Mouse (Mus musculus): ENCODE measurements around the gene Arid1b.
A peak's percentile ranks its signal among the peaks of the same experiment; 100 is the strongest.

Arid1b gene

DNA sequence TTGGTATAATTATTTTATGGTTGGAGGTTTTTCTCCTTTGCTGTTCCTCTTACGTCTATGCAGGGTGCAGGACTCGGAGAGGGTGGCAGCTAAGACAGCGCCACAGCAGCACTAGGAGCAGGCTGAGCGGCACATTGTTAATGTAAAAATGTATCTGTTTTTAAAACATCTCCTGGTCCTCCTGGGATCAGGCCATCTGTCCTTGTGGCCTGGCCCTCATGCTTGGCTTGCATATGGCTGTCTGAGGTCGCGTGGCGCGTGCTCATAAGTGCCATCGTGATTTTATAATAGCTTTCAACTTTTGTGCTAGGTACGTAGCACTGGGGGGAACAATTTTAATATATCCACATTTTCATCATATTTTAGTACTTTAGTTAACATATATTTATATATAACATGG, 201.9 kb downstream of the Arid1b start:
- no peak for DNase-seq

DNA sequence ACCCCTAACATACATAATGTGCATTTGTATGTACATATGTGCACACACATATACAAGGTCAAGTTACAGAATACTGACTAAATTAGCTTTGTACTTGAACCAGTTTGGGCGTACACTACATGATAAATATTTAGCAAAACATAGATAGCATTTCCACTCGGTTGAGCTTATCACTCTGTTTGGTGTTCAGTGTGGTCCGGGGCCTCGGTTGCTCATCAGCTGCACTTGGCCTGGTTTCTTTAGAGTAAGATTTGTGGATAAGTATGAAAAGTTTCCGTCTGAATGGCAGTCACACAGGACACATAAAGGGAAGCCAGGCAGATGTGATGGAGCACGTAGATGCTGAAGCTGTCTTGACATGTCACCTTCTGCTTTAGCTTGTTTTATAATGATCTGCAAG, 202.4 kb downstream of the Arid1b start:
- DNase-seq, result peak in 1 of 2 experiments; percentile 1

DNA sequence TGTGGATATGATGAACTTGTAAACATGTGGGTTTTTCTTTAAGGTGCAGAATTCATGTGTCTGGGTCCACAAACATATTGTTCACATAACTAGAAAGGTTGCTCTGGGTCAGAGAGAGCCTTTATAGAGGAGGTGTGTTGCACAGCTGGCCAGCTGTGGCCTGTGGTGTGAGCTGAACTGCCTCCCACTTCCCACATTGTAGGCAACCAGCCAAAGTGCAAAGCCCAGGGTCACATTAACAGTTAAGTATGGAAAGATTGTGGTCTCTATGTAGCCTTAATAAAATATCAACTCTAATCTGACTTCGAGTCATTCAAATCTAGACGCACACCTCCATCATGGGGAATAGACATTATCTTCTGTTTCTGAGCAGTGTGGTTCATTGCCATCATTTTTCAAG, 203.0 kb downstream of the Arid1b start:
- DNase-seq, result peak in 1 of 2 experiments; percentile 27

DNA sequence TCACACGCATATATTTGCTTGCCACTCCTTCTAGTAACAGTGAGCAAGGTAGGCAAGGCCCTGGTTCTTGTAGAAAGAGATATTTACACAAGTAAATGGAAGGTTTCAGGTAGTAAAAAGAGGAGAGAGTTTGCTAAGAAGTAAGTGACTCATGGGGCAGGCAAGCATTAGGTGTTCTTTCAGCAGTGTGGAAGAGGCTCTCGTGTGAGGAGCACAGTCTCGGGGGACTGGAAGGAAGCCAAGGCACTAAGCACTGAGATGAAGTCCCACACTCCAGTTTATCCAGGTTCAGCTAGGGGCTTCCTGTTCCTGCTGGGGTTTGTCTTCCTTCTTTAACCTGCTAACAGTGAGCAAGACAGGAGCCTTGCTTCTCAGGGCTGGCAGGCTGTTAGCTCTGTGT, 203.6 kb downstream of the Arid1b start:
- peak in 1 of 2 experiments; percentile 20 for DNase-seq

DNA sequence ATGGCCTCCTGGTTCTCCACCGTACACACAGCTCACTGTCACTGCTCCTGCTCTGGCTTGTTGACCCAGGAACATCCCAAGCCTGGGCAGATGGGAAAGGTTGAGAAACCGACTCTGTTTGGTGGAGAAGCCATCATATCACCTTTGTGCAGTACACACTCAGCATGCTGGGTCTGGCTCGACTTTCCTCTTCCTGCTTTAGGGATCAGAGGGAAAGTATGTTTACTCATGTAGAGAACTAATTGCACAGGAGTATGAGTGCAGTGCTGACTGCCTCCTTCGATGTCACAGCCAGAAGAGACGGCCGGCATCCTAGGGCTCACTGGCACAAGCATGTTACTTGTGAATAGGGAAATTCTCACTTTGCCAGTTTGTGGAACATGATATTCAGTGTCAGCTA, 204.1 kb downstream of the Arid1b start:
- DNase-seq, result peak in 1 of 2 experiments; percentile 20

DNA sequence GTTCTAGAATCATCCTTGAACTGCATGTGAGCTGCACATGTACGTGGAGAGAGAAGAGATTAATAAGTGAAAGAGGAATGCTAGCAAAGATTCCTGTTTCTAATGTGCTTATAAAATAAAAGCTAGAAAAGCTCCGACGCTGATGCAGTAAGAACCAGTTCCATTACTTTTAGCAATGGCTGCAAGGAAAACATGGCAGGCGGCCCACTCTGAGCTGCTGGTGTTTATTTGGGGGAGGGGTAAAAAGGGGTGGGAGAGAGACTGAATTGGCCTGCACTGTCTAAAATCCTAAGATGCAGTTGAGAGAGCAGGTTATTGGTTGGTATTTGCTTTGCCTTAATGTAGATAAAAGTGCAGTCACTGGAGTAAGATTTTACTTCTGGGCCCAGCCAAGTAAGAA, 204.7 kb downstream of the Arid1b start:
- DNase-seq, result peak in 1 of 2 experiments; percentile 21

DNA sequence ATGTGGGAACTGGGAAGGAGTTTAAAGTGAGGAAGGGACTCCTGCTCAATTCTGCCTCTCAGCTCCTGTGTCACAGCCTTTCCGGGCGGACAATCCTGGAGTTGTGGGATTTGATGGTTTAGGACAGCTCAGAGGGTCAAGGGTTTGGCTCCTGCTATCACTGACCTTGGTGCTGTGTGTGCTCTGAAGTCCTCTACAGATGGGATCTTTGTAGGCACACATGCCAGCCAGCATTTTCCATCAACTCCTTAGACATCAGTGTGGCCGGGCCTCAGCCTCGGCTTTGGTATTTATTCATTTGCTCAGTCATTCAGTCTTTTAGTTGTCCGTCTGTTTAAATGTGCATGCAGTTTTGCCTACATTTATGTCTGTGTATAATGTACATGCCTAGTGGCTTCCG, 206.5 kb downstream of the Arid1b start:
- peak in 1 of 2 experiments; percentile 16 for DNase-seq

DNA sequence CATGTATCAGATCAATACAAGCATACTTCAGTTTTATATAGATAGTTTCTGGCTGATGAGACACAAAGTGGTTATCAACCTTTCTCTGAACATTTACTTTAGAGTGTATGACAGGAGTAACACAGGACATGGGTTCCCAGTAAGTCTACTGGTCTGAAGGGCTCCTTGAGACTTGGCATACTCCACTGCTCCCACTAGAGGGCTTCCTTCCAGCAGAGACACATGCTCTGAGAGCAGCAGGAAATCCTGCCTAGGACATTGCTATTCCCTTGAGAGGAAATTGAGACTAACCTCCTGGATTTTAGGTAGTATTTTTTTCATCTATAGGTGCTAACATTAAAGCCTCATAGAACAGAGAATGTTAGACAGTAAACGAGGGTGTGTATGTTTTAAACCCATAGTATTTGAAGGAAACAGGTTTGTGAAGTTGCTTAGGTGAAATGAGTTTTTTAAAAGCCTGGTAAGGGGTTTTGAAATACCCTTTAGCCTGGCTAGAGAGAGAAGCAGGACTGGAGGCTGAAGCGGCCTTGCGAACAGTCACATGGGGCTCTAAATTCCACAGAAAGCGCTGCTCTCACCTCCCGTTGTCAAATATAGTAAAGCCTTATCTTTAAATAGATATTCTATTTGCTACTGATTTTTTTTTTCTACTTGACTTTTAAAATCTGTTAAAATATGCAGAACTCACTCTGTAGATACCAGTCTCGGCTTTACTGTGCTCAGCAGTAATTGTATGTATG, 207.9 kb downstream of the Arid1b start:
- DNase-seq, result peak; percentile 68 to 77

DNA sequence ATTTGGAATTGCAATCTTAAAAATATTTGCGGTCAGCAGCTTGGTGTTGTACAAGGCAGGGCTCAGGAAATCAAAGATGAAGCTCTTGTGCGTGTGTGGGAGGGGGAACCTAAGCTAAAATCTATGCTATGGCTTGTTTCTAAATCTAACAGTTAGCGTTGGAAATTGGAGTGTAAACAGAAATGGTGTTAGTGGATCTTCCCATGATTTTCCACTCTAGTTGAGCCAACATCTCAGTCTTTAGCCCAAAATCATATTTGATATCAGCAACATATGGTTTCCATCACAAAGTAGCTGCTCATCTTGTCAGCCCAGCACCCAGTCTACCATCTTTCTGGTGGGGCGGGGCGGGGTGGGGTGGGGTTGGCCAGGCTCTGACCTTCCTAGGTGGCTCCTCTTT, 208.6 kb downstream of the Arid1b start:
- peak in 1 of 2 experiments; percentile 17 for DNase-seq

DNA sequence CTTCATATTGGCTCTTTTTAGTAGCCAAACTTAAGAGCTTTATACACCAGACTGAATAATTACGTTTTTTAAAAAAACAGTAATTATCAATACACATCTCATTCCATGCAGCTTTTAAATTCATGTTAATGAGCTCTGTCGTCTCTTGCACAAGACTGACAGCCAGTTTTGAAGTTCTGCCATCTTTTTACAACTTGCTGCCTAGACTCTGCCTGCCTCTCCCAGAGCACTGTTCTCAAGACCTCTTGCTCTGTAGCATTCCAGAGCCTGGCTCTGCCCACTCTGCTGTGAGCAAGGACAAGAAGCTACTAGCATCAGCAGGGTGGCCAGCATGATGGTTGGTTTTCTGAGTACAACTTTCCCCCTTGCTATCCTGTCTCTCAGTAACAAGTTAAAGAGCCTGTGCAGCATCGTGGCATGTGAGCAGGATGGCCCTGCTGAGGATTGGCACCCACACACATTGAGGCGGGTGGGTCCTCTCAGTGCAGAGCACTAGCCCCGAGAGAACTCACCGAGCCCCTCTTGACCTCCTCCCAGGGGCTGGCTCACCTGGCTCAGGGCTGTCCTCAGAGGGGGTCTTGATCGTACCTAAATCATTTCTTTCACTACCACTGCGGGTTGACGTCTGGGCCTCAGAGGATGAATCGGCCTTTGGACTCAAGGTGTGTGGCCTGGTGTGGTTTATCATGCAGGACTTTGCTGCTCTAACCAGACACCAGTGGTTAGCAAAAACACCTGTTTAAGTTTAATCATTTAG, 209.4 kb downstream of the Arid1b start:
- peak in 1 of 2 experiments; percentile 30 for DNase-seq

DNA sequence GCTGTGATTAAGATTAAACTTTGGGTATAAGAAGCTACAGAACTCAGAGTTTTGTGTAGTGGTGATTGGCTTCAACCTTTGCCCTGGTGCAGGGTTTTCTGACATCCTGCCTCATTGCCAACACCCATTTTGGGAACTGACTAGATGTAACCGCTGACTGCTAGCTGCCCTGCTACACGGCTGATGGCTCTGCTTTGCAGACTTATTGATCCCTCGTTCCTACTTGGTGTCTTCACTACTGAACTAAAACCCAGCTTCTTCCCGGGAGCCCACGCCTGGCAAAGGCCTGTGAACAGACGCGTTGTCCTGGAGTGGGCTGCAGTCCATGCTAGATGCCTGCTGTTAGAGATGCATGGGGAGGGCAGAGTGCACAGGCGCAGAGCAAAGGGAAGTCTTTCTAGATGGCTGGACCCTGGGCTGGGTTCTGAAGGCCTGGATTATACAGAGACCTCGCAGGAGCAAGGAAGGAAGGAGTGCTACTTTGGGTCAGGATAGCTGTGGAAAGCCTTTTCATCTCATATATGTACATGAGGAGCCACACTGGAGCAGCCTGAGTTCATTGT, 210.1 kb downstream of the Arid1b start:
- peak in 1 of 2 experiments; percentile 17 for DNase-seq

DNA sequence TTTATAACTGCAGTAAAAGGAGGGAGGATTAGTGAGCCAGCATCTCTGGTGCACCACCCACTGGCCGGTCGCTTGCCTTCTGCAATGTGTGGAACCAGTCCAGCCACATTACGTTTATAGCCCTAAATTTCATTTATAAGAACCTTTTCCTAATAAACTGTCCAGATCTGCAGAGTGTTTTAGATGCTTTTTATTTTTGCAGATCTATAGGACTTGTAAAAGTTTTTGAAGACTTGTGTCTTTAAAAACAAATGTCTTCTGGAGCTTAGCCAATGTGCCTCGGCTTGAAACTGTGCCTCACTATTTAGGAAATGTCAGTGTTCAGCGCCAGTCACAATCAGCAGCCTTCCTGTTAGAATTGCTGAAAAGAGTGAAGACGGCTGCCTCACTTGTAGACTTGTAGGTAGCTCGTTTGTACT, 211.0 kb downstream of the Arid1b start:
- peak in 1 of 2 experiments; percentile 26 for DNase-seq

DNA sequence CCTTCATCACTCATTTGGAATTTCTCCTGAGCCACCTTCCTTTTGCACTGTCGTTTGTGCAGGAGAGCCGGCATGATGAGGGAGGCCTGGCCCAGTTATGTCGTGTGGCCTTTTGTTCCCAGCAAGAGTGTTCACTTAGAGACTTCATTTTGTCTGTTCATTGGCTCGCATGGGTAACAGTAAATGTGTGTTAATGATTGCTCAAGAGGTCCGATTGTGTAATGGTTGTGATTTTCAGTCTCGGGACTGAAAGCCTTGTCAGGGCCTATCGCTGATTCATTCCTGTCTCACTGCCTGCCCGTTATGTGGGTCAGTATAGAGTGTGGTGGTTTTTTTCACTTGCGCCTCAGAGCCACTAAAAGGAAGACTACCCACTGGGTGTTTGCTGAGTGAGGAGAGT, 212.6 kb downstream of the Arid1b start:
- peak in 1 of 2 experiments; percentile 31 for DNase-seq

DNA sequence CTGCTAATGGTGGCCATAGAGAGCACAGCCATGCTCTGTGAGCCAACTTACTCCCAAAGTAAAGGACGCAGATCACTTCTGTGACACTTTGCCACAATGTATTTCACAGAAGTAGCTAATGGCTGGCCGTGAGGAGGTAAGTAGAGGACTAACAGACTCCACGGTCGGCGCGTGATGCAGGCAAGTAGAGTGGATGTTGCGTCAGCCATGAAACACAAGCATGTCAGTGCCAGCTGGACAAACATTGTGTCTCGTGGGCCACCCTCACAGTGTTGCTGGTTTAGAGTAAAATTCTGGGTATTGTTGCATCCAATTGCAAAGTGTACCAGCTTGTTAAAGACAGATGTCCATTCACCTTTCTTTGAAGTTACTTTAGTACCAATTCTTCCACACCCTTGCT, 213.7 kb downstream of the Arid1b start:
- peak in 1 of 2 experiments; percentile 39 for DNase-seq

DNA sequence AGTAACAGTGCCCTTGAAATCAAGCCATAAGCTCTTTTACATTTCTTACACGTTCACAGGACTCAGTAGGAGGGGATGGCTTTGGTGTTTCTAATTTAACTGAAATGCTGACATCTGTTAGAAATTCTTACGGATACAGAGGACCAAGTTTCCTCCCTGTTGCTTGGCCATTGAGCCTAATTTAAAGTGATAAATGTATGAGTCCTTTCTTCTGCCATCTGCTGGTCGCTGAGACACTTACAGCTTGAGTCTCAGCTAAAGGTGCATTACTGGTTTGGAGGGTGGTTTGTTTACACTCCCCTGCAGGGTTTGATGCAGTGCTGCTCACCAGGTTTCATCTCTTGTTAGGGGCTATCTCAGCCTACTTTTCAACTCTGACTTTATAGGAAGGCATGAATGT, 214.2 kb downstream of the Arid1b start:
- DNase-seq, result no peak

DNA sequence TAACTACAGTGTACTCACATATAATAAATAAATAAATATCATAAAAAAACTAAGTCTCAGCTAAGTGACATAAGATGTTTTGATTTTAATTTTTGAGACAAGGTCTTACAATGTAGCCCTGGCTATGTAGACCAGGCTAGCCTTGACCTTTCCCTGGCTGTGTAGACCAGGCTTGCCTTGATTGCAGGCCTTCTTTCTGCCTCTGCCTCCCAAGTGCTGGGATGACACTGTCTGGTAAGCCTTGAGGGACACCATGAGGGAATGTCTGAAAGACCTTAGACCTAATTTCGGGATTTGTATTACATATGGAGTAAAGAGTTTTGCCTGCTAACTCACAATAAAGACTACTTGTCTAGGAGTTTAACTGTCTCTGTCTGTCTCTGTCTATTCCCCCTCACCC, 214.9 kb downstream of the Arid1b start:
- DNase-seq, result no peak

DNA sequence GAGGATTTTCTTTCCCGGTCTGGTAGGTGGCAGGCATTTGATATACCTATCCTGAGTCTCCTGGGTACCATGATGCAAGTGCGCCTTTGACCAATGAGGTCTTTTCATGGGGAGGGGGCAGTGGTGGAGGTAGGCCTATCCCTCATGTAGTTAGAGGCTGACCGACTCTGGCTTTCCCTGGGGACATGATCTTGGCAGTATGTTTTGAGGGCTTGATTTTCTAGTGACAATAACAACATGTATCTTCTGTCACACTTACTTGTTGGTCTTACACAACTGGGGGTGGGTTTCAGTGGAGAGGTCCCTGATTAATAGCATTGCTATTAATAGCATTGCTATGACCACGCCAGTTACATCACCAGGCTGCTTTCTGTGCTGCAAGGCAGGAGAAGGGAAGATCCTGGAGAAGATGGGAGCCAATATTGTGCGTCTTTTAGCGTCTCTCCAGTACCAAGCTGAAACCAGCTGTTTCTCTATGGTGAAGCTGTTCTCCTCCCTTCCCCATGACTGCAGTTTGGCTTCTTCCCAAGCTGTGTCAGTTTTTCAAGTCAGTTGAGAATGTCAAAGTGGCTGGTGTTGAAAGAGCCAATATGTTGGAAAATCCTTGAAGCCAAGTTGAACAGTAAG, 216.1 kb downstream of the Arid1b start:
- peak; percentile 54 to 57 for DNase-seq

DNA sequence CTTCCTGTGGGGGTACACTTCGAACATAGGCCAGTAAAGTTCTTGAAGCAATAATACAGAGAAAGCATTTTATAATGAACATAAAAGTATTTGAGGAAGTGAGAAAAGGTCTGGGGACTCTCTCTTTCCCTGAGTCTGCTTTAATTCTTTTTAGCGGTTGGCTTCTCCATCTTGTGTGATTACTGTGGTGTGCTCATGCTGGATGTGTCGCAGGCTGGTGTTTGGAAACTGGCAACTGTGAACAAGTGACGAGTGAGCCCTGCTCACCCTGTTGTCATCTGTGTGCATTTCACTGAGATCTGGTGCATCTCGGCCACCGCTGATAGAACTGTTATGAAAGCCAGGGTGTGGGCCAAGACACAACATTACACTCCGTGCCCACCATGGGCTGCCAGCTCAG, 216.8 kb downstream of the Arid1b start:
- DNase-seq, result no peak

DNA sequence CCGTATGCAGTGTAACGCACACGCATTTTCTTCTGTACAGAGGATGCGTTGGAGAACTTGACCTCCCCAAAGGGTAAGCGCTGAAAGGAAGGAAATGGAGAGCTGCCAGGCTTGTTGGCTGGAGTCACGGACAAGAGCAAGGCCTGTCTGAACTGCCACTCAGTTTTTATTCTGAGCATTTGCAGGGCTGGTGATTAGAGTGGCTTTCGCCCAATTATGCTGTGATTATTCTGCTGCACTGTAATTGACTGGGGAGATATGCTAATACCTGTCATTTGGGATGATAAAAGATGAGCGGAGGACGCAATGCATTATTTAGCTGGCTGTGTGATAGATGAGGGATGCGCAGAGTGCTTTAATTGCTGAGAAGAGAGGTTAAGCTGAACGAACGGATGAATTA, 218.0 kb downstream of the Arid1b start:
- DNase-seq, result peak in 1 of 2 experiments; percentile 56

DNA sequence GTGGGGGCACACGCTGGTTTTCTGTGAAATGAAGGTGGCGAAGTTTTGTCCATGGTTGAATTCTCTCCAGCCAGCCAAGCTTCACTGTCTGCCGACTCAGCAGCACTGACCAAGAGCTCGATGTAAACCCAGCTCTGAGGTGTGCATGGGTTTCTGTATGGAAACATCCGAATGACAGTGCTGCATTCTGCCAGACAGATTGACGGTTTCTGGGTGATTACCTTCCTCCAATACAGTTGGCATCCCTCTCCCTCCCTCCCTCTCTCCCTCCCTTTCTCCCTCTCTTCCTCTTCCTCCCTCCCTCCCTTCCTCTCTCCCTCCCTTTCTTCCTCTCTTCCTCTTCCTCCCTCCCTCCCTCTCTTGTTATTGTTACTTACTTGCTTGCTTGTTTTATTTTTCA, 219.3 kb downstream of the Arid1b start:
- DNase-seq, result no peak

DNA sequence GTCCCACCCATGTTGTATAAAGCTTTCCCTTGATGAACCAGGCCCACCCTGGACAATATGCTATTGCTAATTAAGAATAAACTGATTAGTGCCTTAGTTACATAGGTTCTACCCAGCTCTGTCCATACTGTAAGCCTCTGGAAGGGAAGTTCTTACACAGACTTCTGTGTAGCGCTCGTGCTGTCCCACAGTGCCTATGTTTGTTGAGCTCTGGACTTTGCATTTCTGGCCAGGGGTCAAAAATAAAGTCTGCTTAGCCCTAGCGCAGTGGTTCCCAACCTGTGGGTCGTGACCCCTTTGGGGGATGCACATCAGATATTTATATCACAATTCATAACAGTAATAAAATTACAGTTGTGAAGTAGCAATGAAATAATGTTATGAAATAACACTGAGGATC, 221.2 kb downstream of the Arid1b start:
- peak in 1 of 2 experiments; percentile 6 for DNase-seq

DNA sequence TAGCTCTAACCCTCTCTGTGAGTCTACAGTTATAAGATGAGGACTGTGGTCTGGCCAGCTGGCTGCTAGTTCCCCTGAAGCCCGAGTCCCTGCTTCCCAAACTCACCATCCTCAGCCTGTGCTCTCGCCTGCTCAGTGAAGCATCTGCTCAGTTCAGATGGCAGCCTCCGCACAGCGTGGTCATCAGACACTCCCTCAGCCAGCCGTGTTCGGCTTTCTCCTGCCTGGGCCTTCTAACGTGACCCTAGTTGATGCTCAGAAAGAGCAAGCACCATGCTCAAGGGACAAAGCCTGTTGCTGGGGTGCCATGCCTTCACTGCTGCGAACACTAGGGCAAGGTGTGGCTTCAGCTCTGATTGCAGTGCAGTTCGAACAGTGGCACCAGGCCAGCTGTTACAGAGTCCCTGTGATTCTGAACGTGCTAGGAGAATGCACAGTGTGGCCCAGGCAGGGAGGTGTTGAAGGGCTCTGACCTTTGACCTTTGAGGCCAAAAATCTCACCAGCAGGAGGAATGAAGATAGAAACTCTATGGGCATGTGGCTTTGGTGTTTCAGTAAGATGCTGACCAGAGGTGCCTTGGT, 222.9 kb downstream of the Arid1b start:
- DNase-seq, result peak in 1 of 2 experiments; percentile 55
